Mouse (Mus musculus) megakaryocyte, adult 5-6 weeks (primary cell): ENCODE data around the gene Mon2. TPM values are rescaled to one million over a fixed set of nuclear protein-coding genes. Genes with fewer than 3 reads are reported as not detected.
A peak's percentile ranks its signal among the peaks of the same experiment; 100 is the strongest.

Source experiments
- ATAC-seq: 2 replicates; pipeline ENCODE4 v1.8.0; 2016; ENCODE audit warnings: mild to moderate bottlenecking, inconsistent platforms; ENCODE audit not compliant: poor library complexity, severe bottlenecking
- total RNA-seq, 2 experiments: library from RNA; stranded (forward) in 1 of 2; stranded (reverse) in 1 of 2; fragments of 153-499, 151-499 nt in 1 of 2; fragments of 221-1000, 200-1000 nt in 1 of 2; gene quantifications; 2 replicates each; pipeline versions ENCODE4 v1.2.3 to v1.2.4; 2015 to 2017

The Mon2 gene
- 36.0 and 43.7 TPM in 2 replicates for total RNA-seq (2015)
- total RNA-seq (2017) = 42.9 and 54.4 TPM in 2 replicates

- peak; percentile 97 for ATAC-seq
Observed at GRCm38 (mm10) chr10:123076245-123077023, at the start of gene Mon2. Gene Mon2, minus strand, starts transcription at chr10:123076505.

- ATAC-seq = no peak
Observed at GRCm38 (mm10) chr10:123120666-123121392, 44.5 kb upstream of the Mon2 start.

GRCm38 (mm10) chr10:123116861-123117260, 40.6 kb upstream of the Mon2 start:
- ATAC-seq = no peak

GRCm38 (mm10) chr10:123113466-123113865, 37.2 kb upstream of the Mon2 start:
- ATAC-seq = no peak

GRCm38 (mm10) chr10:123112787-123113168, 36.5 kb upstream of the Mon2 start:
- no peak for ATAC-seq

- ATAC-seq = no peak
Observed at GRCm38 (mm10) chr10:123112056-123112786, 35.9 kb upstream of the Mon2 start.

GRCm38 (mm10) chr10:123110548-123110947, 34.2 kb upstream of the Mon2 start:
- ATAC-seq = no peak

- ATAC-seq = no peak
Observed at GRCm38 (mm10) chr10:123108527-123108926, 32.2 kb upstream of the Mon2 start.

GRCm38 (mm10) chr10:123108121-123108520, 31.8 kb upstream of the Mon2 start:
- no peak for ATAC-seq

GRCm38 (mm10) chr10:123101303-123101702, 25.0 kb upstream of the Mon2 start:
- no peak for ATAC-seq

GRCm38 (mm10) chr10:123100584-123100983, 24.3 kb upstream of the Mon2 start:
- ATAC-seq = no peak

- ATAC-seq = no peak
Observed at GRCm38 (mm10) chr10:123094504-123094903, 18.2 kb upstream of the Mon2 start.

- ATAC-seq = 0 out of 2 replicates have a peak, but pooled peaks have one; percentile 41
Observed at GRCm38 (mm10) chr10:123092577-123092976, 16.3 kb upstream of the Mon2 start.

- ATAC-seq = peak; percentile 87
Observed at GRCm38 (mm10) chr10:123091737-123092136, 15.4 kb upstream of the Mon2 start.

- ATAC-seq = no peak
Observed at GRCm38 (mm10) chr10:123089425-123089930, 13.2 kb upstream of the Mon2 start.

- peak; percentile 56 for ATAC-seq
Observed at GRCm38 (mm10) chr10:123086847-123087246, 10.5 kb upstream of the Mon2 start.

- peak; percentile 81 for ATAC-seq
Observed at GRCm38 (mm10) chr10:123084900-123085641, 8.8 kb upstream of the Mon2 start.

- no peak for ATAC-seq
Observed at GRCm38 (mm10) chr10:123084307-123084706, 8.0 kb upstream of the Mon2 start.

- ATAC-seq = peak; percentile 29
Observed at GRCm38 (mm10) chr10:123075751-123076242, 508 bp downstream of the Mon2 start.

GRCm38 (mm10) chr10:123071997-123072396, 4.3 kb downstream of the Mon2 start:
- ATAC-seq = no peak
